Mouse (Mus musculus): ENCODE measurements around the gene Akap2.

DNA sequence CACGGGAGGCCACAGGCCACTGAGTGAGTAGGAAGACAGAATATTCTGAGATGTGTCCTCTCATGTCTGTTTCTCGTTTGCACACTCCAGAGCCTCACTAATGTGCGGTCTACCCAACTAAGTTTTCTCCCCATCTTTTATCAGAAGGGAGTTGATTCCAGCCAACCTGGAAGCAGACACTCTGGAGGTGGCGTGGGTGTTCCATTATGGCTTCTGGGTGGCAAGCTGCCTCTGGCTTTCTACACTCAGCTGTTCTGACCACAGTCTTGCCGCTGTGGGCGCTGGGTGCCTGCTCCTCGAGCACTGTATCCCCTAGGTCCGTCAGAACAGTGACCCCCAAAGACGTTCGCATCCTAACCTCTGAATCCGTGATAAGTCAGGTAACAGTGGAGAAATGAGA lies 34.5 kb upstream of the Akap2 start:
- TF ChIP-seq POLR2A (IDR thresholded peaks at IDR 0.05; ENCODE audit: extremely low read depth, insufficient read depth, low read length) (no peak), CTCF (IDR thresholded peaks at IDR 0.05; ENCODE audit: low read depth, low read length) (no peak)
